Mouse (Mus musculus): Measurements from ENCODE around the gene Asl.

Gene Asl

GRCm38 (mm10) chr5:130029142-130029897 lies at the start of gene Asl, which contains the start of gene Crcp:
Gene Asl, minus strand, starts transcription at chr5:130029247.
Gene Crcp, plus strand, starts transcription at chr5:130029290.
- in situ Hi-C loops (cut with MboI; ENCODE audit: low pct_unique_long_range_greater_than_20kb in 1 of 2, low sequenced_read_pairs in 2 of 2, unreplicated experiment in 1 of 2), result no loop called here

DNA sequence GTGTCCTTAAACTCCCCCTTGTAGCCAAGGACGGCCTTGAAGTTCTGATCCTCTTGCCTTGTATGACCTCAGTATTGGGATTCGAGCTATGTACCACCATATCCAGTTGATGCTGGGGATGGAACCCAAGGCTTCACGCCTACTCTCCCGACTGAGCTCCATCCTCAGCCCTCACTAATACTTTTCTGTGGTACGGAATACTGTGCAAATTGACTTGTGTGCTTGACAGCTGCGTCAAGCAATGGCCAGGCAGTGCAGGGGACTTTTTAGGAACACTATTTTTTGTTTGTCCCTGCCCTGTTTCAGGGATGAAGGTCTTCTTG lies 49.7 kb upstream of the Asl start:
- in situ Hi-C loops (cut with MboI; ENCODE audit: low pct_unique_long_range_greater_than_20kb in 1 of 2, low sequenced_read_pairs in 2 of 2, unreplicated experiment in 1 of 2), result no loop called here

DNA sequence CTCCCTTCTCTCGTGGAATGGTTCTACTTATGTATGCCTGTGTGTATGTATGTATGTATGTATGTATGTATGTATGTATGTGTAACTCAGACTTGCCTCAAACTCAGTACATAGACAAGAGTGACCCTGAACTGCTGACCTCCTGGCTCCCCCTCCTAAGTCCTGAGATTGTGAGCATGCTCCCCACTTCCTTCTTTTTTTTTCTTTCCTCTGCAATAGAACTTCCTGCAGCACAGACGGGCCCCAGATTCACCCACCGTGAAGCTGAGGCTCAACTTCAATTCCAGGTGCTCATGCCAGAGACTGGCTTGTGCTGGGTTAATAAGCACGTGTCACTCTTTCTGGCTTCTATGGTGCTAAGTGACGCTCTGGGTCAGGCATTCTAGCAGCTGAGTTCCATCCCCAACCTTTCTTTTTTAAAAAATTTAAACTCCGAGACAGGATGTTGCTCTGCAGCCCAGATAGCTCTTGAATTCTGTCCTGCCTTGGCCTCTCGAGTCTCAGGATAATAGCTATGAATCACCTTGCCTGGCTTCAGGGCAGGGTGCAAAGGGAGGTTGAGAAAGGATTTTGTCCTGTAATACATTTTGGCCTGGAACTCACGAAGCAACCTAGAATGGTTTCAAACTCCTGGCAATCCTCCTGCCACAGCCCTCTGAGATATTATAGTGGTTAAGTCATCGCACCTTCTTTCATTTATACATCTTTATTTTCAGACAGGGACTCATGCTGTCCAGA lies 49.2 kb upstream of the Asl start:
- in situ Hi-C loops (cut with MboI; ENCODE audit: low pct_unique_long_range_greater_than_20kb in 1 of 2, low sequenced_read_pairs in 2 of 2, unreplicated experiment in 1 of 2), result no loop called here

DNA sequence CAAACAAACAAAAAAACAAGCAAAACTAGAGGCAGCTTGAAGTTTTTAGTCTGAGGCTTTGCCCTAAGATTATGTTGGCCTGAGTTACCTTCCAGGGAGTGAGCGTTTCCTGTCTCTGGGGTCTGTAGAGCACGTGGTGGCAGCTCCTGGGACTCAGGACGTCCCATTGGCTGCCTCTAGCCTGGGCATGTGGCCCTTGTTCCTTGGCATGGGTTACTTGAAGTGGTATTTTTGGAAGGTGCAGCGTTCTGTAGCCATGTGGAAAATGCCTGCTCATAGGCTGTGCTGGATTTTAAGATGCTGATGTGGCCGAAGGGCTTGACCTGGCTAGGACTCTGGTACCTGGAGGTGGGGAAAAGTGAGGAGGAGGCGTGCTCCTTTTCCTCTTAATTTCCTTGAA lies 47.3 kb upstream of the Asl start:
- in situ Hi-C loops (cut with MboI; ENCODE audit: low pct_unique_long_range_greater_than_20kb in 1 of 2, low sequenced_read_pairs in 2 of 2, unreplicated experiment in 1 of 2), result no loop called here

- in situ Hi-C loops (cut with MboI; ENCODE audit: low pct_unique_long_range_greater_than_20kb in 1 of 2, low sequenced_read_pairs in 2 of 2, unreplicated experiment in 1 of 2), result no loop called here
These were observed 45.4 kb upstream of the Asl start for GRCm38 (mm10) chr5:130074491-130074890.

- in situ Hi-C loops (cut with MboI; ENCODE audit: low pct_unique_long_range_greater_than_20kb in 1 of 2, low sequenced_read_pairs in 2 of 2, unreplicated experiment in 1 of 2), result no loop called here
These were observed 44.0 kb upstream of the Asl start, which contains the start of gene Tpst1 for GRCm38 (mm10) chr5:130073026-130073425. Gene Tpst1, plus strand, starts transcription at chr5:130073326.

DNA sequence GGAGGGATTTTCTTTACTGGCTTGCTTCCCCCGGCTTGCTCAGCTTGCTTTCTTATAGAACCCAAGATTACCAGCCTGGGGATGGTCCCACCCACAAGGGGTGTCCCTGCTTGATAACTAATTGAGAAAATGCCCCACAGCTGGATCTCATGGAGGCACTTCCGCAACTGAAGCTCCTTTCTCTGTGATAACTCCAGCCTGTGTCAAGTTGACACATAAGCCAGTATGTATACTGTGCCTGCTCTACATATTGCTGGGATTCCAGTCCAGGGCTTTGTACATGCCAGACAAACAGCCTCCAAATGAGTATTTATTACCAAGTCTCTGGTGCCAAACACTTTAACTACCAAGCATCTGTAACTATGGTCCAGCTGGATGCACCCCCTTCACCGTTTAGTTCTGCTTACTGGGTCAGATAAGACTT lies 38.8 kb upstream of the Asl start:
- in situ Hi-C loops (cut with MboI; ENCODE audit: low pct_unique_long_range_greater_than_20kb in 1 of 2, low sequenced_read_pairs in 2 of 2, unreplicated experiment in 1 of 2), result no loop called here

GRCm38 (mm10) chr5:130065579-130065978 lies 36.5 kb upstream of the Asl start:
- in situ Hi-C loops (cut with MboI; ENCODE audit: low pct_unique_long_range_greater_than_20kb in 1 of 2, low sequenced_read_pairs in 2 of 2, unreplicated experiment in 1 of 2), result no loop called here

DNA sequence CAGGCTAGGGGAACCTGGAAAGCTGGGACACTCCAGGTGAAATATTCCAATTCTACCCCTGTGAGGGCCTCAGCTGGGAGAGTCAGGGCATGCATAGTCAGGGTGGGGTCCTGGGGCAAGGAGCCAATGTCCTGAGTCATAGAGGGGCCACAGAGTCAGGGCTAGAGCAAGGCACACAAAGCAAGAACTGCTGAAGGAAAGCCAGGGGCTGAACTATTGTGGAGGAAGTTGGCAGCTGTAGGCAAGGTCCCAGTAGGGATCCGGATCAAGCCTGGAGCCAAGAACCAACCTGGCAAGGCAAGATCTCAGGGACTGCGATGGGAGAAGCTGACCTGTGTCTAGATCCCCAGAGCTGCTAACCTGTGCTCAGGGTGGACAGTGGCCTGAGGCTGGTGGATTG lies 34.7 kb upstream of the Asl start:
- in situ Hi-C loops (cut with MboI; ENCODE audit: low pct_unique_long_range_greater_than_20kb in 1 of 2, low sequenced_read_pairs in 2 of 2, unreplicated experiment in 1 of 2), result no loop called here

DNA sequence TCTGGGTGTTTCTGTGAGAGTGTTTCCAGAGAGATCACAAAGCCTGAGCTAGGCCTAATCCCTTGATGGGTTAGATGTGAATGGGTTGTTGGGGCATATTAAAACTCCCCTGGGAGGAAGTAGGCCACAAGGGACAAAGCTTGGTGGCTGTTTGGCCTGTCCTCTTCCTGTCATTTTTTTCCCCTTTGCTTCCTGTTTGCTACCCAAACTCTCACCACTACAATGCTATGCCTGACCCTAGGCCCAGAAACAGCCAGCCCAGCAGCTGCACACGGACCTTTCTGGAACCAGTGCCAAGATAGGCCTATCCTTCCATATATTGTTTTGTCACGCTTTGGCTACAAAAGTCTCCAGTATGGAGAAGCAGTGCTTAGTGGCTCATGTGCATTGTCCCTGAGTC lies 33.0 kb upstream of the Asl start:
- in situ Hi-C loops (cut with MboI; ENCODE audit: low pct_unique_long_range_greater_than_20kb in 1 of 2, low sequenced_read_pairs in 2 of 2, unreplicated experiment in 1 of 2), result no loop called here

- in situ Hi-C loops (cut with MboI; ENCODE audit: low pct_unique_long_range_greater_than_20kb in 1 of 2, low sequenced_read_pairs in 2 of 2, unreplicated experiment in 1 of 2), result no loop called here
These were observed 31.2 kb upstream of the Asl start for GRCm38 (mm10) chr5:130060329-130060665.

- in situ Hi-C loops (cut with MboI; ENCODE audit: low pct_unique_long_range_greater_than_20kb in 1 of 2, low sequenced_read_pairs in 2 of 2, unreplicated experiment in 1 of 2), result no loop called here
These were observed 30.6 kb upstream of the Asl start for GRCm38 (mm10) chr5:130059413-130060328.

DNA sequence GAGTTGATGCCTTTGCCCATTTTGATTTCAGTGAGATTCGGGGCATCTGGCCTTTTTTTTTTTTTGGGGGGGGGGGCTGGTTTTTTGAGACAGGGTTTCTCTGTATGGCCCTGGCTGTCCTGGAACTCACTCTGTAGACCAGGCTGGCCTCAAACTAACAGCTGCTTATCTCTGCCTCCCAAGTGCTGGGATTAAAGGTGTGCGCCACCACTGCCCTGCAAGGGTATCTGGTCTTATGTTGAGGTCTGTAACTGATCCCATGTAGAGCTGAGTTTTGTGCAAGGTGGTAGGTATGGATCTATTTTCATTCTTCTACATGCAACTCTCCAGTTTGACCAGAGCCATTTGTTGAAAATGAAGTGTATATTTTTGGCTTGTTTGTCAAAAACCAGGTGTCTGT lies 27.3 kb upstream of the Asl start:
- in situ Hi-C loops (cut with MboI; ENCODE audit: low pct_unique_long_range_greater_than_20kb in 1 of 2, low sequenced_read_pairs in 2 of 2, unreplicated experiment in 1 of 2), result no loop called here

- in situ Hi-C loops (cut with MboI; ENCODE audit: low pct_unique_long_range_greater_than_20kb in 1 of 2, low sequenced_read_pairs in 2 of 2, unreplicated experiment in 1 of 2), result no loop called here
These were observed 26.6 kb upstream of the Asl start for GRCm38 (mm10) chr5:130055688-130056087.

DNA sequence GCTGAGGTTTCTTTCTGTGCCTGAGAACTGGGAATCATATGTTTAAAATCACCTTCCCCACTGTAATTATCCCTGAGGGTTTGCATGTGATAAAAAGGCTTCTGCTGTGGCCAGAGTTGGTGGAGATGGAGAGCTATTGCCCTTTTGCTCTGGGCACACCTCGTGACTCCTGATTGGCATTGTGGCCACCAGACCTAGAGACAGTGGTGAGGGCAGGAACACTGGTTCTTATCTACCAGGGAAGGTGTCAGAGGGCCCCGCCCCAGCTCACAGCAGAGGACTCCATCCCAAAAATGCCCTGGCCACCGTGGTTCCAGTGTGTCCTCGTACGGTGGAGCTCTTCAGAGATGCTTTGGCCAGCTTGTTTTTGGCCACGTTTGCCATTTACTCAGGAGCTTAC lies 23.9 kb upstream of the Asl start:
- in situ Hi-C loops (cut with MboI; ENCODE audit: low pct_unique_long_range_greater_than_20kb in 1 of 2, low sequenced_read_pairs in 2 of 2, unreplicated experiment in 1 of 2), result no loop called here

- in situ Hi-C loops (cut with MboI; ENCODE audit: low pct_unique_long_range_greater_than_20kb in 1 of 2, low sequenced_read_pairs in 2 of 2, unreplicated experiment in 1 of 2), result no loop called here
These were observed 23.5 kb upstream of the Asl start for GRCm38 (mm10) chr5:130052510-130052909.

- in situ Hi-C loops (cut with MboI; ENCODE audit: low pct_unique_long_range_greater_than_20kb in 1 of 2, low sequenced_read_pairs in 2 of 2, unreplicated experiment in 1 of 2), result no loop called here
These were observed 22.2 kb upstream of the Asl start for GRCm38 (mm10) chr5:130051073-130051860.

- in situ Hi-C loops (cut with MboI; ENCODE audit: low pct_unique_long_range_greater_than_20kb in 1 of 2, low sequenced_read_pairs in 2 of 2, unreplicated experiment in 1 of 2), result no loop called here
These were observed 21.4 kb upstream of the Asl start for GRCm38 (mm10) chr5:130050416-130050815.

Data from mouse embryonic stem cell (cell line).